Mouse (Mus musculus) hindbrain, postnatal 0 days (tissue): ENCODE measurements around the gene Mob3c. TPM values are rescaled to one million over a fixed set of nuclear protein-coding genes. Genes with fewer than 3 reads are reported as not detected.

ENCODE experiments used
- ATAC-seq: fragments of 200-750 bp; cut with Nextera tagmentation; 2 replicates; pipeline ENCODE4 v1.8.0; 2017; ENCODE audit warnings: mild to moderate bottlenecking, moderate TSS enrichment, moderate library complexity
- DNase-seq: peaks from one replicate; pipeline ENCODE4 v3.0.0-alpha.2; 2015; ENCODE audit warnings: low spot score
- H3K27ac ChIP-seq: fragments of 300-500 bp; sonication (generic); 2 replicates; pipeline ENCODE4 v1.5.1; 2014; ENCODE audit warnings: mild to moderate bottlenecking
- H3K27me3 ChIP-seq: fragments of 300-500 bp; sonication (generic); 2 replicates; pipeline ENCODE4 v1.6.1; 2014; ENCODE audit warnings: low read length, mixed read lengths; ENCODE audit not compliant: insufficient read depth
- H3K36me3 ChIP-seq: fragments of 300-500 bp; sonication (generic); 2 replicates; pipeline ENCODE4 v1.6.1; 2014; ENCODE audit warnings: low read length, mixed read lengths; ENCODE audit not compliant: insufficient read depth
- H3K4me1 ChIP-seq: fragments of 300-500 bp; sonication (generic); 2 replicates; pipeline ENCODE4 v1.6.1; 2014; ENCODE audit warnings: antibody characterized with exemption, low read length, mixed read lengths; ENCODE audit not compliant: insufficient read depth
- H3K4me2 ChIP-seq: fragments of 300-500 bp; sonication (generic); 2 replicates; pipeline ENCODE4 v1.6.1; 2014; ENCODE audit warnings: low read depth, mild to moderate bottlenecking, low read length, moderate library complexity, mixed read lengths
- H3K4me3 ChIP-seq: fragments of 300-500 bp; sonication (generic); 2 replicates; pipeline ENCODE4 v1.5.1; 2014; ENCODE audit warnings: low read length
- H3K9ac ChIP-seq: fragments of 300-500 bp; sonication (generic); replicated peaks from 2 replicates; pipeline ENCODE4 v1.6.1; 2014; ENCODE audit warnings: mild to moderate bottlenecking, low read length, moderate library complexity, mixed read lengths
- H3K9me3 ChIP-seq: fragments of 300-500 bp; sonication (generic); 2 replicates; pipeline ENCODE4 v1.6.1; 2016; ENCODE audit warnings: low read length, mixed read lengths
- CTCF ChIP-seq: IDR thresholded peaks from 2 replicates; pipeline ENCODE4 v1.5.1; 2016; ENCODE audit warnings: antibody characterized with exemption, control low read depth, low read depth
- WGBS: fragments of 180-500 bp; shearing (Covaris S2); extraction: QIAGEN DNeasy Blood & Tissue Kit; methylation state at CpG from one replicate; pipeline ENCODE4 v1.1.7; 2014; 5-methylcytosine and 5-hydroxymethylcytosine counted together
- polyA plus RNA-seq: library from polyadenylated mRNA; unstranded; fragments of >200 nt; fragmentation: Nextera tagmentation; extraction: Ambion mirVana; gene quantifications from 2 replicates; pipeline ENCODE4 v1.2.1, GENCODE M21; 2015
- total RNA-seq: library from RNA; depleted of rRNA; stranded (reverse); fragments of >200 nt; gene quantifications from 2 replicates; pipeline ENCODE4 v1.2.3, GENCODE M21; 2014

The Mob3c gene
- total and polyA plus RNA-seq, 2 experiments from 2014 or later: 4.1 to 4.4 TPM

GRCm38 (mm10) chr4:115851569-115851968 is 23.7 kb downstream of the Mob3c start:
- Histone ChIP-seq H3K9me3 (no peaks in the 10 kb centered on the region), H3K4me2 (no peak overlapping the region), H3K27me3 (no peaks in the 10 kb centered on the region), H3K4me1 (peaks cover 12% of the 10 kb centered on the region), H3K9ac (no peak overlapping the region), H3K4me3 (no peak overlapping the region), H3K27ac (no peak overlapping the region), H3K36me3 (no peaks in the 10 kb centered on the region)
- no peak for DNase-seq
- no peak for TF ChIP-seq CTCF
- WGBS: 85% methylated on average over 6 of the region's 6 CpGs
- no peak for ATAC-seq

- no peak for TF ChIP-seq CTCF
- Histone ChIP-seq H3K9me3 (no peaks in the 10 kb centered on the region), H3K4me2 (no peak overlapping the region), H3K36me3 (no peaks in the 10 kb centered on the region), H3K27ac (peak overlapping the region; percentile 16; the same call in 1 of the 2 replicates), H3K4me3 (no peak overlapping the region), H3K27me3 (no peaks in the 10 kb centered on the region), H3K9ac (no peak overlapping the region), H3K4me1 (peaks cover 12% of the 10 kb centered on the region)
- ATAC-seq: no peak
- 42% methylated on average over 6 of the region's 6 CpGs for WGBS
- no peak for DNase-seq
These were observed 27.2 kb downstream of the Mob3c start for GRCm38 (mm10) chr4:115855100-115855499.

GRCm38 (mm10) chr4:115855609-115856008 is 27.7 kb downstream of the Mob3c start:
- peaks cover 12% of the 10 kb centered on the region for H3K4me1 ChIP-seq
- H3K9ac ChIP-seq: no peak overlapping the region
- DNase-seq: peak; percentile 71
- no peaks in the 10 kb centered on the region for H3K9me3 ChIP-seq
- H3K4me2 ChIP-seq: no peak overlapping the region
- no peaks in the 10 kb centered on the region for H3K36me3 ChIP-seq
- 20% methylated on average over 4 of the region's 4 CpGs for WGBS
- TF ChIP-seq CTCF: no peak
- peak; percentile 62; the same call in 1 of the 2 replicates for ATAC-seq
- no peak overlapping the region; the same call in 1 of the 2 replicates for H3K27ac ChIP-seq
- H3K27me3 ChIP-seq: no peaks in the 10 kb centered on the region
- no peak overlapping the region for H3K4me3 ChIP-seq

- ATAC-seq: no peak
- H3K27me3 ChIP-seq: no peaks in the 10 kb centered on the region
- no peak overlapping the region for H3K27ac ChIP-seq
- H3K4me2 ChIP-seq: no peak overlapping the region
- H3K4me3 ChIP-seq: no peak overlapping the region
- 0 out of 2 replicates have a peak, but pooled peaks cover 3% of the 10 kb centered on the region for H3K36me3 ChIP-seq
- peaks cover 12% of the 10 kb centered on the region for H3K4me1 ChIP-seq
- WGBS: 38% methylated on average over 4 of the region's 4 CpGs
- H3K9ac ChIP-seq: no peak overlapping the region
- no peak for DNase-seq
- H3K9me3 ChIP-seq: no peaks in the 10 kb centered on the region
- no peak for TF ChIP-seq CTCF
These were observed 28.4 kb downstream of the Mob3c start for GRCm38 (mm10) chr4:115856282-115856681.

- TF ChIP-seq CTCF: no peak
- no peak overlapping the region for H3K4me2 ChIP-seq
- no peak overlapping the region for H3K27ac ChIP-seq
- no peaks in the 10 kb centered on the region for H3K9me3 ChIP-seq
- no peak overlapping the region for H3K9ac ChIP-seq
- H3K4me3 ChIP-seq: no peak overlapping the region
- H3K36me3 ChIP-seq: 0 out of 2 replicates have a peak, but pooled peaks cover 5% of the 10 kb centered on the region
- no peak for ATAC-seq
- no peak for DNase-seq
- peaks cover 12% of the 10 kb centered on the region for H3K4me1 ChIP-seq
- 79% methylated on average over 9 of the region's 9 CpGs for WGBS
- no peaks in the 10 kb centered on the region for H3K27me3 ChIP-seq
These were observed 29.5 kb downstream of the Mob3c start for GRCm38 (mm10) chr4:115857293-115857883.

- no peak for TF ChIP-seq CTCF
- Histone ChIP-seq H3K4me1 (no peaks in the 10 kb centered on the region), H3K4me2 (no peak overlapping the region), H3K27me3 (no peaks in the 10 kb centered on the region), H3K36me3 (0 out of 2 replicates have a peak, but pooled peaks cover 5% of the 10 kb centered on the region), H3K27ac (no peak overlapping the region), H3K9me3 (no peaks in the 10 kb centered on the region), H3K9ac (no peak overlapping the region), H3K4me3 (no peak overlapping the region)
- ATAC-seq (no peak), DNase-seq (no peak)
- WGBS: 67% methylated on average over 7 of the region's 7 CpGs
These were observed 35.5 kb downstream of the Mob3c start for GRCm38 (mm10) chr4:115863352-115863751.

- DNase-seq (no peak), ATAC-seq (no peak)
- no peaks in the 10 kb centered on the region for H3K4me1 ChIP-seq
- 0 out of 2 replicates have a peak, but pooled peaks cover 5% of the 10 kb centered on the region for H3K36me3 ChIP-seq
- H3K4me3 ChIP-seq: no peak overlapping the region
- H3K9me3 ChIP-seq: no peaks in the 10 kb centered on the region
- no peak overlapping the region for H3K27ac ChIP-seq
- WGBS: 52% methylated on average over 10 of the region's 10 CpGs
- H3K4me2 ChIP-seq: no peak overlapping the region
- H3K9ac ChIP-seq: no peak overlapping the region
- no peaks in the 10 kb centered on the region for H3K27me3 ChIP-seq
- no peak for TF ChIP-seq CTCF
These were observed 36.0 kb downstream of the Mob3c start for GRCm38 (mm10) chr4:115863880-115864279.
